Mouse (Mus musculus) heart, postnatal 0 days (tissue): ENCODE measurements at regions not wholly inside any gene's neighbourhood (a gene's known extent, or its start where the extent isn't known, plus 50 kb on each side); places are given as distances from the start of the nearest gene placed in this dataset.

Experiments
- ATAC-seq: fragments of 200-750 bp; cut with Nextera tagmentation; 2 replicates; pipeline ENCODE4 v1.8.0; 2017; ENCODE audit warnings: low read depth, moderate number of reproducible peaks, moderate library complexity; ENCODE audit not compliant: insufficient read depth
- DNase-seq: peaks from one replicate; pipeline ENCODE4 v3.0.0-alpha.2; 2016; ENCODE audit warnings: low spot score
- H3K27ac ChIP-seq: fragments of 300-500 bp; sonication (generic); 2 replicates; pipeline ENCODE4 v1.5.1; 2014; ENCODE audit warnings: low read depth, mild to moderate bottlenecking
- H3K27me3 ChIP-seq: fragments of 300-500 bp; sonication (generic); 2 replicates; pipeline ENCODE4 v1.6.1; 2014; ENCODE audit warnings: low read length, mixed read lengths; ENCODE audit not compliant: control insufficient read depth, insufficient read depth
- H3K36me3 ChIP-seq: fragments of 300-500 bp; sonication (generic); replicated peaks from 2 replicates; pipeline ENCODE4 v1.6.1; 2014; ENCODE audit warnings: low read length, mixed read lengths; ENCODE audit not compliant: control insufficient read depth, insufficient read depth
- H3K4me1 ChIP-seq: fragments of 300-500 bp; sonication (generic); 2 replicates; pipeline ENCODE4 v1.6.1; 2014; ENCODE audit warnings: antibody characterized with exemption; ENCODE audit not compliant: control insufficient read depth, insufficient read depth
- H3K4me2 ChIP-seq: fragments of 300-500 bp; sonication (generic); 2 replicates; pipeline ENCODE4 v1.6.1; 2014; ENCODE audit warnings: low read depth, mild to moderate bottlenecking, low read length, moderate library complexity
- H3K4me3 ChIP-seq: fragments of 300-500 bp; sonication (generic); 2 replicates; pipeline ENCODE4 v1.5.1; 2014; ENCODE audit warnings: low read depth, low read length
- H3K9ac ChIP-seq: fragments of 300-500 bp; sonication (generic); replicated peaks from 2 replicates; pipeline ENCODE4 v1.6.1; 2014; ENCODE audit warnings: low read depth, low read length, mixed read lengths
- H3K9me3 ChIP-seq: fragments of 300-500 bp; sonication (generic); replicated peaks from 2 replicates; pipeline ENCODE4 v1.6.1; 2016; ENCODE audit warnings: low read length; ENCODE audit not compliant: control insufficient read depth
- CTCF ChIP-seq: IDR thresholded peaks from 2 replicates; pipeline ENCODE4 v1.5.1; 2016; ENCODE audit warnings: antibody characterized with exemption, control low read depth, low read depth
- EP300 ChIP-seq: IDR thresholded peaks from 2 replicates; pipeline ENCODE4 v1.6.1; 2016; ENCODE audit warnings: antibody characterized with exemption, low read depth
- WGBS: fragments of 180-500 bp; shearing (Covaris S2); extraction: QIAGEN DNeasy Blood & Tissue Kit; methylation state at CpG from one replicate; pipeline ENCODE4 v1.1.7; 2014; 5-methylcytosine and 5-hydroxymethylcytosine counted together

- Histone ChIP-seq H3K27ac (no peak overlapping the region), H3K4me1 (no peaks in the 10 kb centered on the region), H3K27me3 (no peaks in the 10 kb centered on the region), H3K4me2 (no peak overlapping the region), H3K4me3 (no peak overlapping the region), H3K9me3 (no peaks in the 10 kb centered on the region), H3K36me3 (no peaks in the 10 kb centered on the region), H3K9ac (no peak overlapping the region)
- ATAC-seq (no peak), DNase-seq (no peak)
- WGBS = 77% methylated on average over 9 of the region's 9 CpGs
- TF ChIP-seq EP300 (no peak), CTCF (no peak)
Observed at GRCm38 (mm10) chr8:107817796-107818195, 124.6 kb upstream of the Zfhx3 start.

- H3K4me2 ChIP-seq = no peak overlapping the region
- no peak for ATAC-seq
- no peak overlapping the region for H3K4me3 ChIP-seq
Observed at GRCm38 (mm10) chr8:107820174-107820760, 122.2 kb upstream of the Zfhx3 start.

GRCm38 (mm10) chr8:107821522-107821921 is 120.9 kb upstream of the Zfhx3 start:
- Histone ChIP-seq H3K27me3 (peaks cover 5% of the 10 kb centered on the region; the same call in 1 of the 2 replicates), H3K27ac (no peak overlapping the region), H3K9me3 (no peaks in the 10 kb centered on the region), H3K4me1 (no peaks in the 10 kb centered on the region), H3K9ac (no peak overlapping the region), H3K4me3 (no peak overlapping the region), H3K4me2 (no peak overlapping the region), H3K36me3 (no peaks in the 10 kb centered on the region)
- DNase-seq = no peak
- ATAC-seq = no peak
- WGBS = 57% methylated on average over 6 of the region's 6 CpGs
- no peak for TF ChIP-seq EP300
- no peak for TF ChIP-seq CTCF

More at GRCm38 (mm10) chr8:107820174-107820760, 122.2 kb upstream of the Zfhx3 start:
- TF ChIP-seq CTCF (no peak), EP300 (no peak)
- Histone ChIP-seq H3K9me3 (no peaks in the 10 kb centered on the region), H3K36me3 (no peaks in the 10 kb centered on the region), H3K4me1 (no peaks in the 10 kb centered on the region), H3K9ac (no peak overlapping the region), H3K27me3 (peaks cover 5% of the 10 kb centered on the region; the same call in 1 of the 2 replicates), H3K27ac (no peak overlapping the region)
- no peak for DNase-seq
- 6% methylated on average over 8 of the region's 8 CpGs for WGBS

GRCm38 (mm10) chr8:107824096-107824495 is 118.3 kb upstream of the Zfhx3 start:
- no peak for DNase-seq
- no peak overlapping the region for H3K9ac ChIP-seq
- 23% methylated on average over 7 of the region's 7 CpGs for WGBS
- no peak overlapping the region for H3K27ac ChIP-seq
- H3K27me3 ChIP-seq = peaks cover 5% of the 10 kb centered on the region; the same call in 1 of the 2 replicates
- no peaks in the 10 kb centered on the region for H3K9me3 ChIP-seq
- peak overlapping the region; percentile 6; the same call in 1 of the 2 replicates for H3K4me2 ChIP-seq
- no peaks in the 10 kb centered on the region for H3K4me1 ChIP-seq
- H3K4me3 ChIP-seq = no peak overlapping the region
- no peaks in the 10 kb centered on the region for H3K36me3 ChIP-seq
- TF ChIP-seq CTCF (no peak), EP300 (no peak)
- ATAC-seq = no peak

GRCm38 (mm10) chr8:107824640-107825039 is 117.8 kb upstream of the Zfhx3 start:
- Histone ChIP-seq H3K9ac (no peak overlapping the region), H3K9me3 (no peaks in the 10 kb centered on the region), H3K4me1 (no peaks in the 10 kb centered on the region), H3K36me3 (no peaks in the 10 kb centered on the region), H3K4me2 (peak overlapping the region; percentile 6; the same call in 1 of the 2 replicates), H3K4me3 (no peak overlapping the region), H3K27ac (no peak overlapping the region), H3K27me3 (peaks cover 5% of the 10 kb centered on the region; the same call in 1 of the 2 replicates)
- WGBS = 4% methylated on average over 14 of the region's 14 CpGs
- DNase-seq (no peak), ATAC-seq (no peak)
- no peak for TF ChIP-seq CTCF
- no peak for TF ChIP-seq EP300
